Mouse (Mus musculus) layer of hippocampus, postnatal 14 days (tissue): ENCODE results near the gene Tax1bp3. TPM values are rescaled to one million over a fixed set of nuclear protein-coding genes. Genes with fewer than 3 reads are reported as not detected.
A peak's percentile ranks its signal among the peaks of the same experiment; 100 is the strongest.

Experiments used
- DNase-seq, 2 experiments: peaks; one replicate each; pipeline ENCODE4 v3.0.0; 2021 to 2022; ENCODE audit warnings: low spot score in 2 of 2, mixed read lengths in 1 of 2
- total RNA-seq, 2 experiments: library from RNA; stranded (reverse); gene quantifications; 2 replicates each; pipeline ENCODE4 v1.2.3; 2021

Gene Tax1bp3
- total RNA-seq, 2 experiments from 2014 or later = 22.1 to 22.9 TPM

DNA sequence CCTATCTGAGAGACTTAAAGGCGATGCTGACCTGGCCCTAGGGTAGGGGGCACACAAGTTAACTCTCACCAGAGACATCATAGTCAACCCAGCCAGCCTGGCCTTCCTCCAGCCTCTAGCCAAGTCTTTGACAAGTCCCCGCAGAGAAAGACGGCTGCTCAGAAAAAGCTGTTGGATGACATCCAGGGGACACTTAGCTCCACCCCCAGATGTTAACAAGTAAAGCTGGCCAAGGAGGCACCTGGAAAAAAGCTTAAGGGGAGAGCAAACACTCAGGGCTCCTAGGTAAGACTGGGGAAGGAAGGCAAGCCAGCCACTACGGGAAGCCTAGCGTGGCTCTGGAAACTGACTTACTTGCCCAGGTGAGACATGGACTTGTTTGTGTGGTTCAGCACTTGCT lies 4.7 kb upstream of the Tax1bp3 start:
- DNase-seq = no peak

DNA sequence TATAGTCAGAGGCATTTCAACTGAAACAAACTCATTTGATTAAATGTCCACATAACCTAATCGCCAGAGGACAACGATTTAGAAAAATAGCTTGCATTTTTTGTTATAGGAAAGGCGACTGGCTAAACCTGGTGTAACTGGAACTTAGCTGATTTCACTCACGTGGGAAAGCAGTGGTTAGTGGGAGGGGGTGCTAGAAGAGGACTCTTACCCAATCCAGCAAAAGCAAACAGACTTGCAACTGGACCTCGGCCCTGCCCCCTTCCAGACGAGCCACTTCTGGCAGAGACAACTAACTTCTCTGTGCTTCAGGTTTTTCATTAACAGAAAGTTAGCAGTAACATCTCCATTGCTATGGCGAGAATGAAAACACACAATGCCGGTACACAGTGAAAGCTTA lies 1.3 kb upstream of the Tax1bp3 start:
- DNase-seq = no peak

DNA sequence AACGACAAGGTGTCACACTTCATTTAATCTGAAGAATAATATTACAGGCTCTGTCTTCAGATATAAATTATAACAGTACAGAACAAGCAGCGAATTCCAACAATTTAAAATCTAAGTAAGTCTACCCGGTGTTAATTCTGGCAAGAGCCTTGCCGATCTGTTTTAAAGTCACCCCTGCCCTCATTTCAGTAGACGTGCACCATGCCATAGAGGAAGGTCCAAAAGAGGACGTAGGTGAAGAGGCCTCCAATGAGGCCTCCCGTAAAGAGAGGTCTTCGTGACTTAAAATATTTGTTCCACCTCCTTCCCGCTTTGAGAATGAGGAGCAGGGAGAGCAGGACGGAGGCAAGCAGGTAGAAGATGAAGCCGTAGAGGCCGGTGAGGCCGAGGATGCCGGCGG lies 697 bp upstream of the Tax1bp3 start:
- no peak for DNase-seq

DNA sequence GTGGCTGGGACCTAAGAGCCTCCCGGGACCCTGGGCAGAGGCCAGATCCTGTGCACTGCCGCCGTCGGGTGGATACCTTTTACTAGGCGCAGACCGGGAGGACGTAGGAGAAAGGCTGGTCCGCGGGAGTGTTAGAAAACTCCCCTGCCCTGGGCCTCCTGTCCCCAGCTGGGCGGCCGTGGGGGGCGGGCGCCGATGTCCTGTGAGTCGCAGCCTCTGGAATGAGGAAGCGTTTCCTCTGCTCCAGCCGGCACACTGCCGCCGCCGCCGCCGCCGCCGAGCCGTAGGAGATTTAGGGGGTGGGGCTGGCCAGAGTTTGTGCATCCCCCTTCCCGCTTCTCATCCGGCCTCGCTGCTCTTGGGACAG lies 609 bp downstream of the Tax1bp3 start:
- DNase-seq = no peak

DNA sequence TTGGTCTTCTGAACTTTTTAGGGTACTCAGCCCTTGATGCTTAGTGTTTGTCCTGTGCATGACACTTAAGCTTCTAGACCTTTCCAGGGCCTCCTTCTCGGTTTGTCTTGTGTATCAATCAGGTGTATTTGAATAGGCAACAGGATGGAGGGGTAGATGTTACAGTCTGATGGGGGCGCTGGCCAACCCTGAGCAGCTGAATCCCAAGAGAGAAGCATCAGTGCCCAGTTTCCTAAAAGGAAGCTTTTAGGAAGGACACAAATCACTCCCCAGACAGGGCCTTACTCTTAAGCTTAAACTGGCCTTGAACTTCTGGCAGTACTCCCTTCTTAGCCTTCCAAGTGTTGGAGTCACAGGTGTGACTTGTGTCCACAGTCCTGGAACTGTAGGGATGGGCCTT lies 1.0 kb downstream of the Tax1bp3 start:
- DNase-seq = no peak

GRCm38 (mm10) chr11:73185872-73186615 lies 9.2 kb downstream of the Tax1bp3 start:
- no peak for DNase-seq

DNA sequence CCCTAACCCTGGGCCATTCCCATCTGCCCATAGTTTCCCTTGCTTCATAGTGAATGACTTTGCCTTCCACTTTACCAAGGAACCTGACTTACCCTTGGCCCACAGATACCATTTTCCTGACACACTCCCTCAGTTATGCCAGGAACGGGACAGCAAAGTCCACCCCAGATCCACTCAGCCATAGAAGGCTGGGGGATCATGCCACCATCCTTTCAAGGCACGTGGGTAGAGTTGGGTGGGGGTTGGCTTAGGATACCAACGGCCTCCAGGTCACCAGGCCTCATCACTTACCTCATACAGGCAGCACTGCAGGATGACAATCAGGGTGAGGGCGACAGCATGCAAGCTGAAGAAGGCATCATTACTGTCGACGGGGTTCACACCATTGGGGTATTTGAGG lies 10.3 kb downstream of the Tax1bp3 start:
- DNase-seq = no peak

DNA sequence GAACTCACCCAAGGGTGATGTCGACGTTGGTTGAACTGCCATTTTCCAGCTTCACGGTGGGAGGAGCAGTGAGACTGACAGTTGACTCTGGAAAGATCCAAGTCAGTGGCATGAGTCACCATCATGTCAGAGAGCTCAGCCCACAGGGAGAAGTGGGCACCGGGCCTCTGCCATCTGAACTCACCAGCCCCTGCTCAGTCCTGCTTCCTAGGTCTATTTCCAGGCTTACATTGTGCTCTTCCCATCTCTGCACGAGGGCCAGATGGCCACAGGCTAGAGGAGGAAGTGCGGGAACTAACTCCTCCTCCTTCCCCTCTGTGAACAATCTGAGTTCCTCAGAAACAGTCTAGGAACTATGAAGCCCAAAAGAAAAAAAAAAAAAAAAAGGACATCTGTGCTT lies 16.2 kb downstream of the Tax1bp3 start:
- no peak for DNase-seq

DNA sequence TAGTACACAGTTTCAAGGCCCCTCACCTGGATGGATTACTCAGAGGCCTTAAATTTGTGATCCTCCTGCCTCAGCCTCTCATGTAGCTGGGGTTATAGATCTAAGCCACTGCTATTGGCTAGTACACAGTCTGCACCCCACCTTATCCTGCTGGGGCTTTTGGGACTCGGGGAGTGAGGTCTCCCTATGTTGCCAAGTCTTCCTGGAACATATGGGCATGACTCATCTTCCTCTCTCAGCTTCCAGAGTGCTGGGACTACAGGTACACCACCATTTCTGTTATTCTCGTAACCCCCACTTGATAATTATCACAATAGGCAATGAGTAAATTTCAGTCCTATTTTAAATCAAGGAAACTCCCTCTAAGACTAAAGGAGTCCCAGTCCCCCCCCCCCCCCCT lies 17.6 kb downstream of the Tax1bp3 start:
- no peak for DNase-seq

DNA sequence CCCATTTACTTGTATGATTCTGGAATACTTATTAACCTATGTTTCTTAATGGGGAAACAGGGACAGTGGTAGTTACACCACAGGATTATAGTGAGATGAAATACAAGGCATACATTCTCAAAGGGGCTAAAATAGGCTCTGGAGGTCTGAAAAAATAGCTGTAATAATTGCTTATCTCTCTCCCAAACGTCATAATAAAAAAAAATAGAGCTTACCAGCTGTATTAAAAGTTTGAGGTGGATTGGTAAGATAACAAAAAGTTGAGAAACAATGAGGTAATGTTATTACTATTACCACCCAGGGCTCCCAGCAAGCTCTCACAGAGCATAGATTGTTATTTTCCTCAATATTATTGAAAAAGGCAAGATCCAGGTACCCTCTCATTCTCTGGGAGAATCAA lies 21.3 kb downstream of the Tax1bp3 start:
- no peak for DNase-seq

DNA sequence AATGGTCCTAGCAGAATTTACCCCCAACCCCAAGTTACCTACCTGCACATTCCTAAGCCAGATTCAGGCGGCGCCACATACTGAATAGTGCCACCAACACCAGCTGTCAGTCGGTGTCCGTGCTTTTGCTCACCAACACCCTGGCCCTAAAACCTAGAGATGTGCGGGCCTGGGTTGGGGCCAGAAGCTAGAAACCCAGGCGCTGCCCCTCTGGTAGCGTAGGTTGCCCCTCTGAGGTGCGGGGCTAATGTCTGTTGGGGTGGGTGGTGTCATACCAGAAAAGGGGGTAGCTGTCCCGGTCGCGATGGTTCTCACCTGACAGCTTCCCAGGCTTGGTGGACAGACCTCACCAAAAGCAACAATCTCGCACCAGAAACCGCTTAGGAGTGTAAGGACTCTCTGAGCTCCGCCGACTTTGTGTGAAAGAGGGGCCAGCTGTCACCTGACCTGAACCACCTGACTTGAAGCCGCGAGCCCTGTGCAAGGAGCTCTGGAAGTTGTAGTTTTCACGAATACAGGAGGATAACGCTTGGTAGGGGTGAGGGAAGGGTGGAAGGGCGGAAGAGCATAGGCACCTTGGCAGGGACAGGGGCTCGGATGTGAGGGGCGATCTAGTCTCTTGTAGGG lies 21.8 kb downstream of the Tax1bp3 start, which contains the start of gene Ctns:
Gene Ctns, minus strand, starts transcription at position 440 of the 627 bp plus-strand sequence.
- DNase-seq = peak; percentile 89 to 93

GRCm38 (mm10) chr11:73199230-73199712 lies 22.4 kb downstream of the Tax1bp3 start, which contains the start of gene Shpk:
Gene Shpk, plus strand, starts transcription at chr11:73199460.
- DNase-seq = peak; percentile 96 to 97

DNA sequence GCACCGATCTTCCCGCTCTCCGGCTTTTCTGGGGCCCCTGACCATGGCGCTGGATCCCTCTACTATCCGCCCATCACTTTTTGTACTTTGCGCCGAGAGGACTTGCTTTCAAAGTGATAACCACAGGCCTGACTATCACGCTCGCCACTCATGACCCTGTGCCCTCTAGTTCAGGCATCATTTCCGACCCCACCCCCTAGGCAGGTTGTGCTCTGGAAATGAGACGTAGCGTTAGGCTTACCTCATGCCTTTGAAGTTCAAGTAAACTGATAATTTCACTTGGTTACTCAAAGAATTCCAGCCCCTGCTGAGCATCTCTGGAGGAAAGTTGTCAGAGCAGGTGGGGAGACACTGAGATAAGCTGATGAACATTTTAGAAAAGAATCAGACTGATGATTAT lies 23.0 kb downstream of the Tax1bp3 start:
- no peak for DNase-seq

- DNase-seq = no peak
Observed at GRCm38 (mm10) chr11:73201021-73201420, 24.1 kb downstream of the Tax1bp3 start.

GRCm38 (mm10) chr11:73201597-73201996 lies 24.7 kb downstream of the Tax1bp3 start:
- no peak for DNase-seq

- DNase-seq = no peak
Observed at GRCm38 (mm10) chr11:73203895-73204294, 27.0 kb downstream of the Tax1bp3 start.

- DNase-seq = no peak
Observed at GRCm38 (mm10) chr11:73205194-73205593, 28.3 kb downstream of the Tax1bp3 start.

- DNase-seq = no peak
Observed at GRCm38 (mm10) chr11:73207621-73208020, 30.7 kb downstream of the Tax1bp3 start.

GRCm38 (mm10) chr11:73213956-73214355 lies 37.1 kb downstream of the Tax1bp3 start:
- DNase-seq = no peak

DNA sequence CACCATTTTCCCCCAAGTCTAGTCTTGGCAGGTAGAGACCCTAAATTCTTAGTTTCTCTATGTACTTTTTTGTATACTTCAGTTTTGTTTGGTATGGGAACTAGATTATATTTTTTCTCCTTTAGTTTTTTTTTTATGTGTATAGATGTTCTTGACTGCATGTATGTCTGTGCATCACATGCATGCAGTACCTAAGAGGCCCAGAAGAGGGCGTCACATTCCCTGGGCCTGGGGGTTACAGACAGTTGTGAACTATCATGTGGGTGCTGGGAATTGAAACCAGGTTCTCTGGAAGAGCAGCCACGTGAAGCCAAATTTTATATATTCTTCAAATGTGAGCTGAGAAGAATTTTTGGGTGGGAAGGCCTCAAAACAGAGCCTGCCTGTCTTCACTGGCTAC lies 42.8 kb downstream of the Tax1bp3 start:
- DNase-seq = no peak

GRCm38 (mm10) chr11:73220651-73221050 lies 43.8 kb downstream of the Tax1bp3 start:
- DNase-seq = no peak

GRCm38 (mm10) chr11:73222846-73223245 lies 46.0 kb downstream of the Tax1bp3 start:
- no peak for DNase-seq

DNA sequence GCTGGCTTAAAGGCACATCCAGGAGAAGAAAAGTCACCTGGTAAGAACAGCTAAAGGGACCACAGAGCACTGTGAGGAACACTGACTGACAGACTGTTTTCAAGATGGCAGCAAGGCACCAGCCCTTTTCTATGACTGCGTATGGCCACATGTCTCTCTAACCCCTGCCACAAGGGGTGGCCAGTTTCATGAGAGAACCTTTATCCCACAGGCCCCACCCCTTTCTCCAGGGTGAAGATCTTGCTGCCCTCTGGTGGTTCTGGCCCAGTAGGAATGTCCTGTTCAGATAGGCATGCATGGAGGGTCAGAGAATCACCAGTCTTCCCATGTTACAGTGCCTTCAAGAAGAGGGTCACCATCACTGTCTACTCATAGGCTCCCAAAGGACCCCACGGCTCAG lies 47.1 kb downstream of the Tax1bp3 start:
- no peak for DNase-seq
